Mouse (Mus musculus) cortical plate, adult 2 months (tissue): ENCODE measurements around the gene Cd86.

Experiments
- CTCF ChIP-seq: fragments of 200-500 bp; IDR thresholded peaks from 2 replicates; pipeline ENCODE4 v1.5.1; 2011; ENCODE audit warnings: mild to moderate bottlenecking, control low read depth, low read length; ENCODE audit not compliant: insufficient read depth; ENCODE audit errors: extremely low read depth
- POLR2A ChIP-seq: fragments of 200-500 bp; IDR thresholded peaks from 2 replicates; pipeline ENCODE4 v1.6.1; 2011; ENCODE audit warnings: mild to moderate bottlenecking, low read length, control low read depth; ENCODE audit not compliant: insufficient read depth; ENCODE audit errors: extremely low read depth

- no peak for TF ChIP-seq CTCF
- no peak for TF ChIP-seq POLR2A
Observed at GRCm38 (mm10) chr16:36571942-36572341, 93.9 kb downstream of the Cd86 start.
